In genomic region chr11:75880064-75880463, GRCm38 (mm10) we compare ENCODE assay signal across 8 mouse cellular contexts. TPM values are rescaled to one million over a fixed set of nuclear protein-coding genes. Genes with fewer than 3 reads are reported as not detected.
A peak's percentile ranks its signal among the peaks of the same experiment; 100 is the strongest.
DNase-seq lines count a peak whose midpoint lies in the region; ATAC-seq lines count a peak whose summit lies in the region.

No protein-coding gene starts in this region.

- ATAC-seq in common myeloid progenitor, adult 5-6 weeks (replicated peaks; ENCODE audit: low read depth, poor library complexity, severe bottlenecking): 0 out of 2 replicates have a peak, but pooled peaks have one; percentile 32
- no peak for ATAC-seq in activated CD4-positive, CD25-positive, alpha-beta regulatory T cell, adult 4 months

- DNase-seq in adrenal gland, adult (ENCODE audit: inconsistent age in 2 of 2, low spot score in 1 of 2): peak; percentile 51 to 67
- no peak for DNase-seq in adrenal gland, postnatal 4 days (ENCODE audit: low spot score in 2 of 2)
- DNase-seq in 416B (ENCODE audit: low read depth): peak; percentile 72
- peak; percentile 56 to 60 for DNase-seq in layer of hippocampus, postnatal 36 days
- DNase-seq in neural tube, embryonic 10.5 days (ENCODE audit: extremely low spot score, low spot score): no peak
- DNase-seq in spleen, adult 18-20 months: no peak

RNA-seq across cellular contexts. Expression of gene Rph3al, which starts 58.2 kb away (rescaled TPM):
- total RNA-seq in adrenal gland, postnatal 4 days (2021): 10 to 100 TPM; 18.0 to 19.5 TPM
- total RNA-seq in common myeloid progenitor, adult 5-6 weeks (2017): 1.5 and 1.9 TPM in 2 replicates
- 1 to 10 TPM; 6.6 to 8.6 TPM for total RNA-seq in layer of hippocampus, postnatal 36 days (2021)
- 1 to 10 TPM; 5.9 to 8.0 TPM for polyA plus RNA-seq in activated CD4-positive, CD25-positive, alpha-beta regulatory T cell, adult 4 months (2017; shearing (Covaris generic))

Comparison
In these comparisons a context has a peak if more than half of its experiments do, and no peak if none do; other contexts are left out.
1. DNase-seq: peak in adrenal gland, adult (2 of 2), 416B (single experiment) and layer of hippocampus, postnatal 36 days (2 of 2); none in adrenal gland, postnatal 4 days (0 of 2), neural tube, embryonic 10.5 days (single experiment) and spleen, adult 18-20 months (0 of 2).